Mouse (Mus musculus) gastrocnemius, postnatal 36 days (tissue): ENCODE results near the gene Pkig. TPM values are rescaled to one million over a fixed set of nuclear protein-coding genes. Genes with fewer than 3 reads are reported as not detected.

Source experiments
- DNase-seq, 2 experiments: peaks; one replicate each; pipeline ENCODE4 v3.0.0; 2022
- intact Hi-C: fragments of 180-260 bp; cut with DNase I; formaldehyde crosslinking; loops from one replicate; pipeline ENCODE4 v1.15.1; 2025
- total RNA-seq, 2 experiments: library from RNA; stranded (reverse); gene quantifications; 2 replicates each; pipeline ENCODE4 v1.2.3; 2021

The Pkig gene
- total RNA-seq, 2 experiments from 2014 or later = 80.1 to 98.9 TPM

DNA sequence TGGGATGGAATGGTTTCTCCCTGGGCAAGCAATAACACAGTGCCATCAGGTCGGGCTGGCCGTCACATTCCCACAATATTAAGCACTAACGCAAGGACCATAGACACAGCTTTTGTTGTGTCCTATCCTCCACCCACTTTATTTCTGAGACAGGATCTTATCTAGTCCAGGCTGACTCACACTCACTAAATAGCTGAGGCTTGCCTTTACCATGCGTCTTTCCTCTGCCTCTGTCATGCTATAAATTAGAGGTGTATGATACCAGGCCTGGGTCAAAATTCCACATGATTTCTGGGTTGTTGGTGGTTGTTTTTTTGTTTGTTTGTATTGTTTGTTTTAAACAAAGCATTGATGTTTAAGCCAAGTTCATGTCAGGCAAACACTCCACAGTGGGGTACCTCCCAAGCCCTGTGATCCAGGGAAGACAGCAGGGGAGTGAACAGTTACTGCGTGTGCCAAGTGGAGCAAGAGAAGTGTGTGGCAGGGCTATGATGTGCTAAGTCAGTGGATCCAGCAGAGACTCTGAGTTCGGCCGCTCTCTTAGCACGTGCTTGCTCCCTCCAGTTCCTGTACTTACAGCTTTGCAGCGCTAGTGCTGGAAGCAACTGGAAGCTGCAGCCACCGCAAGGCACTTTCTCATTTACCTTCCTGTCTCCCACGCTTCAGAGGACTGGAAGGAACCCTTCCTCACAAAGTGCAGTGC lies 41.0 kb downstream of the Pkig start:
- DNase-seq = no peak
- intact Hi-C loops = loop anchor here (2.0 kb wide), 1 partner anchor 14 kb away; no protein-coding TSS in a partner anchor

DNA sequence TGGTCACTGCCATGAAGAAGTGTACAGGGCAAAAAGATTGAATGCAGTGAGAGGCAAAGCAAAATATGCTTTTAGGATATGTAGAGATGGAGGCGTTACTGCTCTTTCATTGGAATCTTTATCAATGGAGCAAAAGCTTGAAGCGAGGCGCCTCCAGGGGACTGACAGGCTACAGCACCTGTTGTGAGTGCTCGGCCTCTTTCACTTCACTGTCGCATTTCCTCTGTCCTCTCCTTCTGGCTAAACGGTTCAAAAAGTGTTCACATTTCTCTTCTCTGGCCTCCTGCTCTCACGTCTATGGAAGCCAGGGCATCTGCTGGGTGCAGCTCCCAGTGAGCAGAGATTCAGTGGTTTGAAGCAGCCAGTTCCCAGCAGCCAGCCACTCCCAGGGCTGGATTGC lies 44.2 kb downstream of the Pkig start:
- intact Hi-C loops = no loop called here
- DNase-seq = no peak

DNA sequence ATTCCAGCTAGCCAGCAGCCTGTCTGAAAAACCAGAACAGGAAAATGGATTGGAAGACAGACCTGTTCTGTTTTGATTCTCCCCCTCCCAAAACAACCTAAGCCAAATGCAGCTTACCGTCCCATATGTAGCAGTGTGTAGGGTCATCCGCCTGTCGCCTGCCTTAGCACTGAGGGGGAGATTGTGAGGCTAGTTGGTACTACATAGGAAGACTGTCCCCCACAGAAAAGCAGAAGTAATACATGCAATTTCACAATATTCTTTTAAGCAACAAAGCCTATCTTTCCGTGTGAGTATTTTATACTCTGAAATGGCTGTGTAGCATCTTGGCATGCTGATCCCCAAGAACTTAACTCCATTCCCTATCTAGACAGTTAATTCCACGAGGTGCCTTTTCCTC lies 44.7 kb downstream of the Pkig start:
- intact Hi-C loops = no loop called here
- DNase-seq = no peak

DNA sequence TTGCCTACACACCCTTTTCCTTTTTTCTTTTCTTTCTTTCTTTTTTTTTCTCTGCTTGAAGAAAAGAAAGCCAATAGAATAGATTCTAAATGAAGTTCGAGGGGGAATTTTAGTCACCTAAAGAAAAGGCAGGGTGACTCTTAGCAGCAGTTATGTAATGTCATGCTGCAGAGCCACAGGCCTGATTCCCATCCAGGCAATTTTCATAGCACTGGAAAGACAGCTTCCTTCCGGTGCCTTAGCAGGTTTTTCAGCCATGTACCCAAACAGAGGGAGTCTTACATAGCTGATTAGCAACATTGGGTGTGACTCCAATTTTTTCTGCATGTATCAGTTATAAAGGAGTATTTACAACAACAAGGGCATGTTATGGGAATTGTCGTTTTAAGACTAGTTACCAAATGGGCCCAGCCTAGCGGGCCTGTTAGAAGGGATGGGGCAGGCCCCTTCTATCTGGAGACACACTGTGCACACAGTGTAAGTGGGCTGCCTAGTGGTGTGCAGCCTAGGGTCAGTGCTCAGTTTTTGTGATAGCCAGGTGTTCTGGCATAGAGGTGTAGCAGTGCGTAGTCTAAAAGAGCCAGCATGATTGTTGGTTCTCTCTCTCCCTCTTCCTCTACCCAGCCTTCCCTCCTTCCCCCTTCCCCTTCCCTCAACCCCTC lies 45.5 kb downstream of the Pkig start:
- intact Hi-C loops = no loop called here

DNA sequence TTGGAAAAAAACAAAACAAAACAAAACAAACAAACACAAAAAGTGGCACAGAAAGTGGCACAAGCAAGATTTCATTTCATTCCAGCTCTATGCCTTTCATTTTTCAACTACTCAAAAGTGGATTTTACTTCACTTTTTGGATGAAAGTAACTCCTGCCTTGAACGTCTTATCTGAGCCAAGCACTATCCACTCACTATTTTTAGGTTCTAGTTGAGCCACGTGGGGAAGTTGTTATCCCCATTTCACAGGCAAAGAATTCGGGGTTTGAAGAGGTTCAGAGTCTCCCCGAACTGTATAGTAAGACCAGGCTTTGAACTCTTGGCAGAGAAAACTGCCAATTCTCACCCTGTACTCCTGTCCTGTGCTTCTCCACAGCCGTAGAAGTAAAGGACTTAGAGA lies 50.1 kb downstream of the Pkig start:
- no peak for DNase-seq
- intact Hi-C loops = no loop called here

More for the DNA sequence above, 45.5 kb downstream of the Pkig start:
- no peak for DNase-seq

DNA sequence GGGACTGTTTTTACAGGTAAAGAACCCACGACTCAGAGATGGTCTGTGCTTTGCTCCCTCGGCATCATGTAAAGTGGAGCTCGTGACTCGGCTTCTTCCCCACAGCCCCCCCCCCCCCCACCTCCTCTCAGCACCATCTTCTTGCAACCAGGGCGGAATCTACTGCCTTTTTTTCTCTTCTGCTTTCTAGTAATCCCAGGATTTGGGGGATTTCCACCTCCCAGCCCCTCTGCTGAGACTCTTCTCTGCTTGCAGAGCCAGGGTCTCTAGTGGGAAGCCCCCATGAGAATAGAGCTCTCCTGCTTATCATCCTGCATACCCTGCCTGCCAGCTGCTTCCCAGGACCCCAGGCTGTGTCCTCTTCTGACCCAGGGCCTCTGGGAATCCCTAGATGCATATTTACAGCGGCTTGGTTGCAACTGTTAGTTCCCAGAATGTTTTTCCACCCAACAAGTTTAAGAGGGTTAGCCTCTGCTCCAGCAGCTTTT lies 50.6 kb downstream of the Pkig start:
- intact Hi-C loops = no loop called here
- no peak for DNase-seq

DNA sequence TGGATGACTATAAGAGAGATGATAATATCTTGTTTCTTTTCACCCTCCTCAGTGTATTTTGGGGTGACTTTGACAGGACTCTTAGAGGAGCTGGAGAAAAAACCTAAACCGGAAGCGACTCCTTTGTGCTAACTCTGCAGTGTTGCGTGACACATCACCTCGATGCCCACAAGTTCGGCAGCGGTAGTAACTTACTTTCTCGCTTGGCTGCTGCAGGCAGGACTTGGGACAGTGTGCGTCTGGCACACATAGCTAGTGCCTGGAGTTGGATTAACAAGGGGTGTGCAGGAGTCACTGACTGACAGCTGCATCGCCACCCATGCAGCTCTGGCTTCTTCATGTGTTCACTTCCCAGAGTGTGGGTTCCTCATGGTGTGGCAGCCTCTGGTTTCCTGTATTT lies 51.8 kb downstream of the Pkig start:
- intact Hi-C loops = no loop called here
- no peak for DNase-seq

DNA sequence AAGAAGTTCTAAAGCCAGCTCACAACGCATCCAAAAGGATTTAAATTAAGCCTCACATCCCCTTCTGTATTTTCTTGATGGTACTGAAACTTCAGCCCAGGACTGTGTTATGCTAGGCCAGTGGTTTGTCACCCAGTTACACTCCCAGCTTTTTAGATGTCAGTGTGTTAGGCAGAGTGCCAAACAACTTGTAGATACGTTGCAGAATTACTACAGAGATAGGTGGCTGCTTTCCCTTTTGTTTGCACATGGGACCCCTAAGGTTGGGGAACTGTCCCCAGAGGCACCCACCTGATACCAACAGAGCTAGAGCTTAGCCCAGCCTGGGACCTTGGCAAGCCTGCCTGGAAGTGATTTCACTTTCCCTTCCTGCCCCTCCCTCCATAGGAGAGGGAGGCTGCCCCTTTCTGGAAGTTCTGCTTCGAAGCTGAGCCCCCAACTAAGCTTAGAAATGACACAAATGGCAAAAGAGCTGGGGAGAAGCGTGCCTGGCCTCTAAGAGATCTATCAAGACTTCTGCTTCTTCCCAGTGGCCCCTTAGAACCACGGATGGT lies 52.5 kb downstream of the Pkig start:
- no peak for DNase-seq
- intact Hi-C loops = no loop called here

DNA sequence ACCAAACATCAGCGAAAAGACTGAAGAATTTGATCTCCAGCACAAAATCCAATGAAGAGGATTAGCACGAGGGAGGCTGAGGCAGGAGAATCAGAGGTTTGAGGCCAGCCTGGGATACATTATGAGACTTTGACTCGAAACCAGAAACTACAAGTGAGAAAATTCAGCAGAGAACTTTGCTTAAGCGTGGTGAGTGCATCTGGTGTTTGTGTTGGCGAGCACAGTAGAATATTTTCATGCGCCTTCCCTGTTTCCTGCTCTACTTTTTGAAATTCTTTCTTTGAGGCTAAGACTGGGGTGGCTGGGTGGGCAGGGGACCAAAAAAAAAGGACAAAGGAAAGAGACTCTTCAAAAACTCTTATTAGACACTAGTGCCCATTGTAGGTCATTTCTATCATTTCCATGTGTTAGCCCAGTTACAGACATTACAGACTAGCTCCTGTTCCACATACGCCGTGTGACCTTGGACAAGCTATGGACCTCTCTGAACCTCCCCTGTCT lies 53.2 kb downstream of the Pkig start:
- DNase-seq = no peak
- intact Hi-C loops = no loop called here

DNA sequence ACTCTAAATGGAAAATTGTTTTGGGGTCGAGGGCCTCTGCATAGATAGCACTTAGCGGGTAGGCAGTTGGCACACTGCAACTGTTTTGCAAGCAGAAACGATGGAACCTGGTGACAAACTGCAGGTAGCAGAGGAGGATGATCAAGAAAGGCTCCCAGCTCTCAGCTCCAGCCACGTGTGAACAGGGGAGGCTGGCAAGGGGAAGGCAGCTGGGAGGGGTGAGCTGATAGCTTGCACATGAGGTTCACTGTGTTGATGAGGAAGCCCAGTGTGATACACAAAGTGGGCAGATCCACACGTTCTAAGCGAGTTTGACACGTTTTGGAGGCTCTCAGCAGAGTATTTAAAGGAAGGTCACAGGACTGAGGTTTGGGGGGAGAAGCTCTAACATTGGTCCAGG lies 54.3 kb downstream of the Pkig start:
- intact Hi-C loops = loop anchor here (2.0 kb wide), 1 partner anchor 14 kb away; no protein-coding TSS in a partner anchor
- no peak for DNase-seq

DNA sequence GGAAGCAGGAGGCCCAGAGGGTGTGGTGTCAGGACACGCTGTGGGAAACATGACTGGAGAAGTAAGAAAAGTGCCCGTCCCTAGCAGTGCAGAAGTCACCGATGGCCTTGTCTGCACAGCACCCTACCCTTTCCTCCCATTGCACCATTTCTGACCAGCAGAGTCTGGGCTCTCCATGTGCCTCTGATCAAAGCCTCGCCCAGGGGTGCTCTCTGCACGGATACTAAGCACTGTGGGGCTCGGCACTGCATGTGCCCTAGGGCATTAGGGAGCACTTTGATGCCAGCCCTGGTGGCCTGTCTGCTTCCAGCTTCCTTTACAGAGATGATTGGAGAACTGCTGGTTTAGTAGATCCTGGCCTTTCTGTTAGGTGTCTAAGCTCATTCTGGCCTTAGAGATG lies 54.7 kb downstream of the Pkig start:
- intact Hi-C loops = loop anchor here (2.0 kb wide), 1 partner anchor 14 kb away; no protein-coding TSS in a partner anchor
- no peak for DNase-seq

DNA sequence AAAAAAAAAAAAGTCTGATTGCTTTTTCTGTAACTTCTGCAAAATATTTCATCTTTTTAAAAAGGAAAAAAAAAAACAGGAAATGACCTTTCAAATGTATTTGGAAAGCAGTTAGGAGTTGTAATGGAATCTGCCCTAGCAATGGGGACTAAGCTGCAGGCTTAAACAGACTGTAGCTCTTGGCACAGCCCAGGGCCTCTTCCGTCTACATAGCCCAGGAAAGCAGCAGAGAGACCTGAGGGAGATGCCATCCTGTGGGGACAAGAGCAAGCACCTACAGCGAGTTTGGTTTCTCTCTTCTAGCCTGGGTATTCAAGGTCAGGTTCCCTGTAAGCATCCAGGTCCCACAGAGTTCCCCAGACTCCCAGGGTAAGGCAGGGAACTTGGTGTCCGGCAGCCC lies 55.2 kb downstream of the Pkig start:
- intact Hi-C loops = loop anchor here (2.0 kb wide), 1 partner anchor 15 kb away; no protein-coding TSS in a partner anchor
- no peak for DNase-seq

DNA sequence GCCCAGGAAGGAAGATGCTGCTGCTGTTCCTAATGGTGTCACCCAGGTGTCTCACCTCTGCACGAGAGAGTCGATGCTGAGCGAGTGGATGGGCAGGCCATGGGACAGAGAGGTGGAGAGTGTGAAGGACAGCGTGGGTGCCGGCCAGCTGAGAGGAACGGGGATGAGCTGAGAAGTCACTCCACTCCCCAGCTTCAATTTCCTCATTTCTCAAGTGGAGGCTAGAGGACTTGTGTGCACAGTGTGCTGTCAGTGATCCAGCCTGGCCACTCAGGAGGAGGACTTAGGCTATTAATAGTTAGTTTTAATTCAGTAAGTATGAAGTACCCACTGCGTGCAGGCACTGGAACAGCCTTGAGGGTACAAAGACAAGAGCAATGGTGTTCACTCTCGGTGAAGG lies 58.3 kb downstream of the Pkig start:
- intact Hi-C loops = no loop called here
- peak in 1 of 2 experiments; percentile 29 for DNase-seq

DNA sequence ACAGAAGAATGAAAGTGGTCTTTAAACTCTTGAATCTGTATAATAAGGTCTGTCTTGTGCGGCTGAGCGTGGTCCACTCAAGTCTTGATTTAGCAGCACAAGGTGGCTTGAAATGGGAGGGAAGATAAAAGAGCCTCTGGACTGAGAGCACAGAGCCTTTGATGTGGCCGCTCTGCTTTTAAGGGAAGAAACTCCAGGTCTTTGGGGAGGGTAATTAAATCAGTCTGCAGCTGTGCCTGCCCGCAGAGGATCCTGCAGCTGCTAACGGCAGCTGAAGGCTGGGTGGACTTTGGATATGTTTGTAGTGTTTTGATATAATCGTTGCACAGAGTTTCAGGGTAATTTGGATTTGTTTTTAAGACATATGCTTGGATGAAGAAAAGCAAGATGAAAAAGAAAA lies 58.7 kb downstream of the Pkig start:
- intact Hi-C loops = no loop called here

DNA sequence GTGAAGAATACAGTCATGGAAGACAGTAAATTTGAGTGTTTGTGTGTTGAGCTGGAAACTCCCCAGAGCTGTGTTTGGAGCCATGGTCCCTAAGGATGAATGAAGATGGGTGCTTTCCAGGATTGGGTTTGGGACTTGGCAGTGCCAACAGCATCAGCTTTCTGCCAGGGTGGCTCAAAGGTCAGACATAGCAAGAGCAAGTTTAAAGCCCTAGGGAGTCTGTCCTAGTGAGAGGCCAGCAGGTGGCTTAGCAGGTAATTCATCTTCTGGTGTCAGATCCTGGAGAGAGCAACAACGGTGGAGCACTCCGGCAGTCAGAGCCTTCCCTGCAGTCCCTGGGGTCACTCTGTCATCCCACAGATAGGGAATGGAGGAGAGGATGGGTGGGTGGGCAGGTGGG lies 60.3 kb downstream of the Pkig start:
- intact Hi-C loops = loop anchor here (2.0 kb wide), 3 partner anchors 60 to 116 kb away; partner anchors contain the start of genes Pkig, Serinc3 and Ttpal
- DNase-seq = no peak

More for the DNA sequence above, 58.7 kb downstream of the Pkig start:
- no peak for DNase-seq

DNA sequence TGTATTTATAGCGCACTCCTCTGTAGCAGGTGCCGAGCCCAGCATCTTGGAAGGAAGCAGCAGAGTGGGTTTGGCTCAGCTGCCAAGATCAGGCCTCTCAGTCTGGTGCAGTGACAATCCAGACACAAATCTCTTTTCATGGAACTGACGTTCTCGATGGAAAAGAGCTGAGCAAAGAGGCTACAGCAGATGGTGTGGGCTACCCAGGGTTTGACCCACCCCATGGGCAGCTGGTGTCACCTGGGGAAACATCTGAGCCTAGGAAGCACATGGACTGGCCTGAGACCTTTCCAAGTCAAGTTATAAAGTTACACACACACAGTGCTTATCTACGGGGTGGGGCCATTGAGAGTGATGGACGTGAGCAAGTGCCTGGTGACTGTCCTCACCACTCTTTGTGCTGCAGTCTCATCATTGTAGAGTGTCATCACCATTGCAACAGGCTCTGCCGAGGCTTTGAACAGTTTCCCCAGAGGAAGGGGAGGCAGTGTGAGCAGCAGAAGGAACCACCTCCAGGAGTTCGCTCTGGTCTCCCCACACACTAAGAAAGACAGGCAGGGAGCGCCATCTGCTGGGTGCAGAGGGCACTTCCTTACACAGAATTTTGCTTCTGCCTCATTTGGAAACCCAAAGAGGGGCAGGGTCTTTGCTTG lies 60.9 kb downstream of the Pkig start:
- intact Hi-C loops = loop anchor here (2.0 kb wide), 3 partner anchors 60 to 116 kb away; partner anchors contain the start of genes Pkig, Serinc3 and Ttpal
- DNase-seq = peak; percentile 68 to 78

DNA sequence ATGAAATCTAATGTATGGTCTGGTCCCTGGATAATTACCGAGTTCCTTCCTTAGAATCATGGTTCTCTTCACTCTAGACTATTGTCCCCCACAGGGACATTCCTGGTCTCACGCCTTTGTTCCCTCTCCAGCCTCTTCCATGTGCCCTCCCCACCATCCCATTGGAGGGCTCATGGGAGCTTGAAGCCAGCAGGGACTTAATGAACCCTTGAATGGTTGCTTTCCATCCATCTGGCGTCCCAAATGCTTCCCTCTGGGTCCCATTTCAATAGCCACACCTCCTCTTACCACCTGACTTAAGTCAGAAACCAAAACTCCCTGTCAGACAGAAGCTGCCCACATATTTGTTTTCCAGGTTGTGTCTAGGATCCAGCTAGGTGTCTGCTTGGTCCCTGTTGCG lies 61.4 kb downstream of the Pkig start:
- no peak for DNase-seq
- intact Hi-C loops = loop anchor here (2.0 to 10.0 kb wide), 4 partner anchors 61 to 185 kb away; partner anchors contain the start of genes Pkig, Serinc3 and Ttpal

DNA sequence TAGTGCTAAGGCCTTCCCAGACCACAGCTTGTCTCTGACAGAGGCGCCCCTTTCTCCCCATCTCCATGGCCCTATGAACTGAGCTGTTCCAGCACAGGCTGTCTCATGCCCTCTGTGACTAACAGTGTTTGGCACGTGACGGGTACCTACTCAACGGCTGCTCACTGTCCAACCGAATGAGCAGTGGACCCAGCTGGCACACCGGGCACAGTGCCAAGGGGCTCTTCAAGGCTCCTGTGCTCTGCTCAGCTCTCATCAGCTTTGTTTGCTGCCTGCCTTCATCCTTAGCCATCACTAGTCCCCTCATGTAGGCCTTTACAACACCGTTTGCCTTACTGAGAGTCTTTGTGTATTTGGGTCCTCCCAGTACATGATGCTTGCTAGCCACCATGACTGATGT lies 64.4 kb downstream of the Pkig start:
- no peak for DNase-seq
- intact Hi-C loops = loop anchor here (10.0 kb wide), 1 partner anchor 188 kb away; no protein-coding TSS in a partner anchor

DNA sequence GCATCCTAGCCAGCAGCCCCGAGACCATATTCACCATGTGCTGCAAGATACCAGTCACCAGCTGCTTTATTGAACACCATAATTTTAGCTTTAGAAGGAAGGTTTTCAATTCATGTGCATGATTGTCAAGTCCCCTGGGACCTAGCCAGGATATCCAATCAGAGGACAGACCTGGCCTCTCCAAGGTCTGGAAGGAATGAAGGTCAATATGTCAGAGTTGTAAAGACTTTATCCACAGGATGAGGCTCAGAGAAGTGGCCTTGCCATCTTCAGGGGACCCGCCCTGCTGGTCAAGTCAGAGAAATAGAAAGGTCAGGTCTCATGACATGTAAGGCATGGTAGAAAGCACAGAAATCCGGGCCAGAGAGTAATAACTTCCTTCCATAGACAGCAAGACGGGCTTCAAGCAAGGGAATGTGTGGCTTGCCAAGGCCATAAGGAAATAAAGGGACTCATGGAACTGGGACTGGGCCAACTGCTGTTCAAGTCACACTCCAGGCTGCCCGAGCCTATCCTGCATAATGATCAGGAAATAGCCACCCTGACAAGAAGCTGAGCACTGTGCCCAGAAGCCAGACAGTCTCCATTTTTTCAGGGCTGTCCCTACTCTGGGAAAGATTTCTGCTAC lies 68.7 kb downstream of the Pkig start:
- intact Hi-C loops = loop anchor here (10.0 kb wide), 1 partner anchor 192 kb away; no protein-coding TSS in a partner anchor

DNA sequence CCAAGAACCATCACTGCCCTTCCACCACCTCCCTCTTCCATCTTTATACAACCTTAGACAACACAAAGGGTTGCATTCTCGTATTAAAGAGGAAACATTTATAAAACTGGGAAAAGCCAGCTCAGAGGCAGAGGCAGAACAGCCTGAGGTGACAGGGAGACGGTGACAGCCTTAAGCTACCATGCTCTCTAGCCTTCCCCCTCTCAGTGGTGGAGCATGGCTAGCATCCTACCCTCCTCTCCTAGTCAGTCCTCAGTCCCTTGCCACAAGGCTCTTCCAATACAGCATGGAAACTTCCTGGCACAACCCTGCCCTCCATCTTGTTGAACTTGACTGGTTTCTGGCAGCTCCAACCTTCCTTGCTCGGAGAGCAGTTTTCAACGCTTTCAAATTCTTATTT lies 70.1 kb downstream of the Pkig start:
- no peak for DNase-seq
- intact Hi-C loops = loop anchor here (10.0 kb wide), 1 partner anchor 193 kb away; no protein-coding TSS in a partner anchor

More for the DNA sequence above, 68.7 kb downstream of the Pkig start:
- no peak for DNase-seq
